Mouse (Mus musculus): ENCODE data around the gene Plek. TPM values are rescaled to one million over a fixed set of nuclear protein-coding genes. Genes with fewer than 3 reads are reported as not detected.
"Not testable (repeated sequence)": the region's sequence is repeated elsewhere in the genome, so short reads cannot be mapped to it uniquely, and the experiment has no call there.

Plek gene
- 1.5 and 2.2 TPM in 2 replicates for polyA plus RNA-seq (2012; rRNA removed)

GRCm38 (mm10) chr11:17051545-17052475, at the start of gene Plek, which contains the start of gene Cnrip1:
Plek (minus strand) TSS chr11:17052381.
Cnrip1 (plus strand) TSS chr11:17051586.
- no peak for DNase-seq (ENCODE audit: low read depth)

- DNase-seq (ENCODE audit: low read depth) = no peak
Measured at GRCm38 (mm10) chr11:17086106-17086505, 33.9 kb upstream of the Plek start.

GRCm38 (mm10) chr11:17083866-17084265, 31.7 kb upstream of the Plek start:
- DNase-seq (ENCODE audit: low read depth) = peak; percentile 19

GRCm38 (mm10) chr11:17083455-17083854, 31.3 kb upstream of the Plek start:
- DNase-seq (ENCODE audit: low read depth) = no peak

- DNase-seq (ENCODE audit: low read depth) = no peak
Measured at GRCm38 (mm10) chr11:17082953-17083352, 30.8 kb upstream of the Plek start.

GRCm38 (mm10) chr11:17082086-17082485, 29.9 kb upstream of the Plek start:
- DNase-seq (ENCODE audit: low read depth) = no peak

GRCm38 (mm10) chr11:17075656-17076055, 23.5 kb upstream of the Plek start:
- DNase-seq (ENCODE audit: low read depth) = no peak

- not testable (repeated sequence) for DNase-seq (ENCODE audit: low read depth)
Measured at GRCm38 (mm10) chr11:17069360-17069759, 17.2 kb upstream of the Plek start.

- DNase-seq (ENCODE audit: low read depth) = no peak
Measured at GRCm38 (mm10) chr11:17052476-17053049, 382 bp upstream of the Plek start.

- DNase-seq (ENCODE audit: low read depth) = no peak
Measured at GRCm38 (mm10) chr11:17045806-17046205, 6.4 kb downstream of the Plek start.

GRCm38 (mm10) chr11:17023984-17024383, 28.2 kb downstream of the Plek start:
- no peak for DNase-seq (ENCODE audit: low read depth)

- no peak for DNase-seq (ENCODE audit: low read depth)
Measured at GRCm38 (mm10) chr11:17023206-17023605, 29.0 kb downstream of the Plek start.

- no peak for DNase-seq (ENCODE audit: low read depth)
Measured at GRCm38 (mm10) chr11:17019328-17019727, 32.9 kb downstream of the Plek start.

- DNase-seq (ENCODE audit: low read depth) = no peak
Measured at GRCm38 (mm10) chr11:17012948-17013347, 39.2 kb downstream of the Plek start.

GRCm38 (mm10) chr11:17008498-17008941, 43.7 kb downstream of the Plek start:
- no peak for DNase-seq (ENCODE audit: low read depth)

GRCm38 (mm10) chr11:17007517-17008173, 44.5 kb downstream of the Plek start:
- no peak for DNase-seq (ENCODE audit: low read depth)

- DNase-seq (ENCODE audit: low read depth) = not testable (repeated sequence)
Measured at GRCm38 (mm10) chr11:17006526-17006925, 45.7 kb downstream of the Plek start.

- DNase-seq (ENCODE audit: low read depth) = no peak
Measured at GRCm38 (mm10) chr11:17004899-17005846, 47.0 kb downstream of the Plek start.

- no peak for DNase-seq (ENCODE audit: low read depth)
Measured at GRCm38 (mm10) chr11:17003757-17004156, 48.4 kb downstream of the Plek start.

- DNase-seq (ENCODE audit: low read depth) = no peak
Measured at GRCm38 (mm10) chr11:17002739-17003373, 49.3 kb downstream of the Plek start.
